Mouse (Mus musculus) spleen, adult 12 weeks (tissue): ENCODE measurements around the gene Snrpb.

Source experiments
- DNase-seq: peaks from one replicate; pipeline ENCODE4 v3.0.0; 2022; ENCODE audit warnings: low spot score

Snrpb gene

GRCm38 (mm10) chr2:130178706-130179506 lies at the start of gene Snrpb:
TSS of gene Snrpb (minus strand) at chr2:130179403.
- peak; percentile 78 for DNase-seq

DNA sequence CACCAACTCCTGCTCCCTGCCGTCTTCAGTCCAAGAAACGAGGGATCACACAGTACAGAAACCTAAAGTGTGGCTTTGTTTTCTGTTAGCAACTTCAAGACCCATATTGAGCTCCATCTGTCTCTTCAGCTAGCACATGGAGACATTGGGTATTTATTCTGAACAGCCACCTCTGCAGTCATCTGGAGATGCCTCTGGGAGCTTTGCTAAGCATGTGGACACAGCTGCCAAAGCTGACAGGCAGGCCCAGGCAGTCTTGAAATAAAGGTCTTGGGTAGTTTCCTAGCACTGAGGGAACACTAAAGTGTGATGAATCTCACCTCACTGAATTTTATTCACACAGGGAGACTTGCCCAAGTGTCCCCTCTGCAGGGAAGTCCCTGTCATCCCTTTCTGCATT lies 32.4 kb upstream of the Snrpb start:
- no peak for DNase-seq

DNA sequence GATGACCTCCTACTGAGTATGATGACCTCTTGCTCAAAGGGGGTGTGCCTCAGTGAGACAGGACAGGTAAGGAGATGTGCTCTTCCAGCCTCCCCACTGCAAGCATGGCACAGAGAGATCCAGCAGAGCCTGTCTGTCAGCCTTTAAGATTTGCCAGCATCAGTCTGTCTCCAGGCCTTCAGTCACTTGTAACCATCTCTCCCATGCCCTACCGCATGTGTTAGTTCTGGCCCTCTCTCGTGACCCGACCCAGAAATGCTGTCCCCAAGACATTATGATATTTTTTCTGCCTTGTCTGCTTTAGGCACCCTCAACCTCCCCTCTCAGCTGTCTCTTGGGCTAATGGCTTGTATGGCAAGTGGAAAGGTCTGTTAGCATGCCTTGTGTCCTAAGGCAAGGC lies 30.4 kb upstream of the Snrpb start:
- DNase-seq, result no peak

- DNase-seq, result no peak
Observed at GRCm38 (mm10) chr2:130207996-130208395, 28.8 kb upstream of the Snrpb start.

- no peak for DNase-seq
Observed at GRCm38 (mm10) chr2:130207376-130207775, 28.2 kb upstream of the Snrpb start.

DNA sequence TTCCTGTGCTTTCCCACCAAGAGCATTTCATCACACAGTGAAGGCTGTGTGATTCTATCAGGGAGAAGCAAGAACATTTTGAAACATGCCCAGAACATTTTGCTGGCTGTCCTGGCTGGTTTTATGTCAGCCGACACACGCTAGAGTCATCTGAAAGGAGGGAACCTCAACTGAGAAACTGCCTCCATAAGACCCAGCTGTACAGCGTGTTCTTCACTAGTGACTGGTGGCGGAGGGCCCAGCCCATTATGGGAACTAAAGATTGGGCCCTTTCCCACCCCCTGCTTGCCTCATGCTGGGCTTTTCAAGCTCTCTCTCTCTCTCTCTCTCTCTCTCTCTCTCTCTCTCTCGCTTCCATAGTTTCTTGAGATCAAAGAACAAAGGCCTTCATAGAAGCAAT lies 21.8 kb upstream of the Snrpb start:
- DNase-seq, result no peak

DNA sequence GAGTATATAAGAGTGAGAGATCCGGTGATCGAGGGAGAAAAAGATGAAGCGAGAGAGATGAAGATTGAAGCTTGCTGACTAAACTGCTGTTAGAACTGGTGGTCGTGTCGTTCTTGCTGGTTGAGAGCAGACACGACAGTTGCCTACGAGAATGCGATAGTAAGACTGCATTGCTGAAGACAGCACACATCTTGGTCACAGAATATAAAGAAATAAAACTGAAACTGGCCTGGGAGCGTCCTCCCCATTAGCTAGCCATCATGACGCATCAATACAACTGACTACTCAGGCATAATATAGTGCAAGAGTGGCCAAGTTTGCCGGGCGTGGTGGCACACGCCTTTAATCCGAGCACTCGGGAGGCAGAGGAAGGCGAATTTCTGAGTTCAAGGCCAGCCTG lies 15.7 kb upstream of the Snrpb start, which contains the start of gene Tmc2:
Tmc2 (plus strand) TSS at position 301 of the 400 bp plus-strand sequence.
- DNase-seq, result no peak

GRCm38 (mm10) chr2:130188391-130188790 lies 9.2 kb upstream of the Snrpb start:
- DNase-seq, result no peak

DNA sequence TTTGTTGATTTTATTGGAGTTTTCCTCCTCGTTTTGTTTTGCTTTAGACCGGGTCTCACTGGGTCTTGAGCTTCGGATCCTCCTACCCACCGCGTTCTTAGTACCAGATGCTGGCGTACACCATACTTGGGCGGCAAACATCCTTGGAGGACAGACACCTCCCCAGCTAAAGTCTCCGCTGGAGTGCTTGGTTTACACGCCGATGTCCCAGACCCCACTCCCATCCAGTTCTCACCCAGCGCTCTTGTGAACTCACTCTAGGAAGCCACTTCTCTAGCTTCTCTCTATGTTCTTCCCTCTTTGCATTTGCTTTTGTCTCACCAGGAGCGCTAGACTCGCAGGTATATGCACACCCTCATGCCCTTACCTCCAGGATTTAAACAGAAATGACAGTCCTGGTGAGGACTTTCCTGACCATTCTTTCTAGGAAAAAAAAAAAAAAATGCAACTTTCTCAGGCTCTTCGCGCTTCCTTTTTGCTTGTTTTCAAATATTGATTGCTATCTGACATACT lies 360 bp upstream of the Snrpb start:
- no peak for DNase-seq

GRCm38 (mm10) chr2:130178381-130178705 lies 860 bp downstream of the Snrpb start:
- DNase-seq, result no peak

DNA sequence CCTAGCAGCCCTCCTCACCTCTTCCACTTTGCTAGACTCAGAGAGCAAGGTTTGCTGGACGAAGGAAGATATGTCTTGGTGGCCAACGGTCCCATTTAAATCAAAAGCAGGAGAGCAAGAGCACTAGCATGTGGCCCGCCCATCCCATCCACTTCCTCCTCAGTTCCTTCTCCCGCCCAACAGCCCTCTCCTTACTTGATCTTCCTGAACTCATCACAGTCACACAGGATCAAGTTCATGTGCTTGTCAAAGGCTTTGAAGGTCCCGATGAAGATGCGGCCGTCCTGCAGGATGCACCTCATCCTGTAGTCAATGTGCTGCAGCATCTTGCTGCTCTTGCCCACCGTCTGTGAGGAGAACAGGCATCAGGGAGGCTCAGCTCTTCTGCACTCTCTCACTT lies 2.4 kb downstream of the Snrpb start:
- no peak for DNase-seq

GRCm38 (mm10) chr2:130171674-130172073 lies 7.5 kb downstream of the Snrpb start:
- no peak for DNase-seq

GRCm38 (mm10) chr2:130167861-130168260 lies 11.3 kb downstream of the Snrpb start:
- no peak for DNase-seq

DNA sequence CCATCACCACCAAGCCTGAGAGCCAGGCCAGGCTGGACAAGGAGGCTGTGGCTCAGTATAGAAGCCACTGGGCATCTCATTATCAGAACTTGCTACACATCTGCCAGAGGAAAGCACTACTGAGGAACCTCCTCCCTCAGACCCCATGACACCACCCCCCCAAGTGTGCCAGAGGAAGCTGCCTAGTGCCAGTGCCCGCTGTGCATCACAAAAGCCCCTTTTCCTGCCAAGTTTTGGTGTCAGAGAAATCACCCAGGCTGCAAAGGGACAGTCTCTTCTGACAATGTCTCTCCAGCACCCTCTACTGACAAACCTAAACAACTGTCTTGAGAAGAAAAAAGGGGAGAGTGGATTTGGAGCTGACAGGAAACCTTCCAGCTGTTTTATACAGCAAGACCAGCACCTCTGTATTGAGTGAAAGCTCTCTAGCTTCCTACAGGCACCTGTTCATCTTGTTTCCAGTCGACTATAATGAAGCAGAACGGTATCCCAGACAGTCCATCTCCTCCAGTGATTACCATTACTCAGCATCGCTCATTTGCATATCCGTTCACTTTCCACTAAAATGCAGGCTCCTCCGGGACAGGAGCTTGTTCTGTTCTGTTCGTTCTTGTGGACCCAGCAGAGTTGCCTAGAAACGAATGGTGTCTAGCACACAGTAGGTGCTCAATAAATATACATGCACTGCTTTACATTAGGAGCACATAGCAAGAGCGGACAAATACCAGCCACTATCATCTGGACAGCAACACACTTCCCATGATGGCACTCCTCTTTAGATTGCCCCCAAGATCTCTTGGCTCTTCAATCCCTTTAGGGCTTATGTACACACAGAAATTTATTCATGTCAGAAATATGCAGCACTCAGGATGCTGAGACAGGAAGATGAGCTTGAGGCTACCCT lies 12.6 kb downstream of the Snrpb start:
- no peak for DNase-seq

DNA sequence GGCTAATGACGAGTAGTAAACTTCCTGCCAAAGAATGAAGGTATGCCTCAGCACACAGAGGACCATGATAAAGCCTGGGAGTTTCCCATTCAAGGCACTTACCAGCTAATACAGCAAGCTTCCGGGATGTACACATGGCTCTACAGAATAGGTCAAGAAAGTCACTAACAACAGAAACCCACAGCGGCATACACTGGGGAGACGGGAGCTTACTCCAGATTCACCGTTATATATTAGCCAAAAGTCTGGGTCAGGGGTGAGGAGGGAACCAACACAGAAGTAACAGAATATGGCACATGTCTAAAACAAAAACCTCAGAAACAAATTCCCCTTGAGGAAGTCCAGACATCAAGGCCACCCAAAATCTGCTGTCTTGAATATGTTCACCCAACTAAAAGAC lies 16.5 kb downstream of the Snrpb start:
- no peak for DNase-seq

GRCm38 (mm10) chr2:130158088-130158437 lies 21.1 kb downstream of the Snrpb start:
- DNase-seq, result no peak

GRCm38 (mm10) chr2:130157231-130158087 lies 21.7 kb downstream of the Snrpb start:
- DNase-seq, result no peak

- no peak for DNase-seq
Observed at GRCm38 (mm10) chr2:130155851-130156250, 23.4 kb downstream of the Snrpb start.

DNA sequence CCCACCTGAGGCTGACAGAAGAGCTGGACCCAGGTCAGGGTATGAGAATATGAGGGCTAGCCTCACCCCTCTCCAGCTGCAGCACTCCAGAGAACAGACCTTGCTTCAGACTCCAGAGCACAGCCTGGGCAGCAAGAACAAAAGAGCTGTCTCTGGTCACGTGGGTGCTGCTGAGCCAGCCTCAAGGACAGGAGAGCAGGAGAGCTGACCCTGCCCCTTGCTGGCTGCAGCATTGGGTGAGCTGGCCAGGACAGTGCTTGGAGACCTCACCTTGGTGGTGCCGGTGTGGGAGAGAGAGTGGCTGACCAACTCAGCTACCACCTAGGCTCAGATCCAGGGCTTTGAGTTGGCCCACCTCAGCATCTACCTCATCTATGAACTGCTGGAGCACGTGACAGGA lies 24.0 kb downstream of the Snrpb start:
- DNase-seq, result no peak

DNA sequence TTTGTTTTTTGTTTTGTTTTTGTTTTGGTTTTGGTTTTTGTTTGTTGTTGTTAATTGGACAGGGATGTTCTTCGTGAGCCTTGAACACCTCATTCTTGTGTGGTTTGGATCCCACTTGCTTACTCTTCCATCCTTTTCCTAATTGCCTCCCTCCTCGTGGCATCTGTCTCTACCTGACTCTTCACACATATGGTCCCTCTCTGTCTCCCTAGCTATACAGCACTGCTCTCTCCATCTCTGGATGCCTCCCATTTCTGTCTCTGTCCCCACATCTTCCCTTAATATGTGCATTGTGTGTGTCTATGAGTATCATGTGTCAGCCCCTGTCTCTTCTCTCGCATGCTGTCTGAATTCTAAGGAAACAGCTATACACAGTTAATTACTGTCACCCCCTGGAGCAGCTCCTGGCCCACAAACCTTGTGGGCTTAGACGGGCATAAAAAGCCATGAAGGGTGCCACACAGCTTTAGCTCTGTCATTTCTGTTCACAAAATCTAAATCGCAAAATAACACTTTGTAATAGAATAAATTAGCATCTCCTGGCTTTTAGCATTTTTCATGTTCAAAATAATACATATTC lies 33.0 kb downstream of the Snrpb start:
- no peak for DNase-seq

DNA sequence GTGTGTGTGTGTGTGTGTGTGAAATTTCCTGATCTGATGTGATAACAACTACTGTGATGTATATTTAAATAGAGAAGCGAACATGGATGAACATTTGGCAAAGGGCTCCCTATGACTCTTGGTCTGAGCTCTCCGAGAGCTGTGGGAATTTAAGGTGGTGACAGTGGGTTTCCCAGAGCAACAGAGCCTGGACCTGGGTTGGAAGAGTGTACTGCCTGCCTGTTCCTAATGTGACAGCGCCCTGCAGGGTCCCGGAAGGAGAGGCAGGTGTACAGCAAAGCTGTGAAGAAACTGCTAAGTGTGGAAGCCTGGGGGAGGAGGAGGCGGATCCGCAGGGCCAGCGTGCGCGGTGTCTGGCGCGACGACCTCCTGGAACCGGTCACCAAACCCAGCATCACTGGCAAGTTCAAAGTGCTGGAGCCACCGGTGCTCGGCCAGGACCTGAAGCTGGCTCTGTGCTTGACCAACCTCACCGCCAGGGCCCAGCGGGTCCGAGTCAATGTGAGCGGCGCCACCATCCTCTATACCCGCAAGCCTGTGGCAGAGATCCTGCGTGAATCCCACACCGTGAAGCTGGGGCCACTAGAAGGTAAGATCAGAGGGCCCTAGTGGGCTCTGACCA lies 34.4 kb downstream of the Snrpb start:
- no peak for DNase-seq
